Mouse (Mus musculus) inflammation-experienced regulatory T-cells, adult 6 months (primary cell): ENCODE results near the gene Wdr63. TPM values are rescaled to one million over a fixed set of nuclear protein-coding genes. Genes with fewer than 3 reads are reported as not detected.
A peak's percentile ranks its signal among the peaks of the same experiment; 100 is the strongest.

Source experiments
- ATAC-seq: one replicate; pipeline ENCODE4 v1.8.0; 2017
- polyA plus RNA-seq, 3 experiments: library from polyadenylated mRNA; unstranded; fragments of 100-300 nt; shearing (Covaris generic); gene quantifications; one replicate each; pipeline ENCODE4 v1.2.1; 2017

Wdr63 gene
- polyA plus RNA-seq, 3 experiments from 2014 or later: 0.44 TPM; not detected in 2

GRCm38 (mm10) chr3:146053082-146053814 lies 54.7 kb downstream of the Wdr63 start:
- no peak for ATAC-seq

- ATAC-seq: no peak
Observed at GRCm38 (mm10) chr3:146051277-146052007, 56.5 kb downstream of the Wdr63 start.

GRCm38 (mm10) chr3:146049951-146050350 lies 58.0 kb downstream of the Wdr63 start:
- ATAC-seq: no peak

GRCm38 (mm10) chr3:146047704-146048207 lies 60.2 kb downstream of the Wdr63 start:
- no peak for ATAC-seq

GRCm38 (mm10) chr3:146046076-146046475 lies 61.9 kb downstream of the Wdr63 start:
- no peak for ATAC-seq

- peak; percentile 93 for ATAC-seq
Observed at GRCm38 (mm10) chr3:146044977-146045376, 63.0 kb downstream of the Wdr63 start.

- no peak for ATAC-seq
Observed at GRCm38 (mm10) chr3:146041382-146041781, 66.5 kb downstream of the Wdr63 start.

- peak; percentile 80 for ATAC-seq
Observed at GRCm38 (mm10) chr3:146039132-146039903, 68.6 kb downstream of the Wdr63 start.

GRCm38 (mm10) chr3:146037906-146038305 lies 70.0 kb downstream of the Wdr63 start:
- no peak for ATAC-seq

- no peak for ATAC-seq
Observed at GRCm38 (mm10) chr3:146032976-146033375, 75.0 kb downstream of the Wdr63 start.

- no peak for ATAC-seq
Observed at GRCm38 (mm10) chr3:146030255-146030836, 77.6 kb downstream of the Wdr63 start.

GRCm38 (mm10) chr3:146029234-146029633 lies 78.7 kb downstream of the Wdr63 start:
- no peak for ATAC-seq

- ATAC-seq: no peak
Observed at GRCm38 (mm10) chr3:146028406-146028805, 79.5 kb downstream of the Wdr63 start.

- ATAC-seq: no peak
Observed at GRCm38 (mm10) chr3:146027116-146027515, 80.8 kb downstream of the Wdr63 start.

- no peak for ATAC-seq
Observed at GRCm38 (mm10) chr3:146025499-146025898, 82.4 kb downstream of the Wdr63 start.

- no peak for ATAC-seq
Observed at GRCm38 (mm10) chr3:146024746-146025145, 83.2 kb downstream of the Wdr63 start.

GRCm38 (mm10) chr3:146022232-146022631 lies 85.7 kb downstream of the Wdr63 start:
- ATAC-seq: no peak

- ATAC-seq: no peak
Observed at GRCm38 (mm10) chr3:146017521-146017920, 90.4 kb downstream of the Wdr63 start.

- no peak for ATAC-seq
Observed at GRCm38 (mm10) chr3:146016979-146017378, 91.0 kb downstream of the Wdr63 start.

- ATAC-seq: no peak
Observed at GRCm38 (mm10) chr3:146014321-146014720, 93.6 kb downstream of the Wdr63 start.

GRCm38 (mm10) chr3:146013490-146013889 lies 94.4 kb downstream of the Wdr63 start:
- ATAC-seq: no peak

- no peak for ATAC-seq
Observed at GRCm38 (mm10) chr3:146011544-146012218, 96.2 kb downstream of the Wdr63 start.
